Mouse (Mus musculus): ENCODE measurements at regions not wholly inside any gene's neighbourhood (a gene's known extent, or its start where the extent isn't known, plus 50 kb on each side); places are given as distances from the start of the nearest gene placed in this dataset.

DNA sequence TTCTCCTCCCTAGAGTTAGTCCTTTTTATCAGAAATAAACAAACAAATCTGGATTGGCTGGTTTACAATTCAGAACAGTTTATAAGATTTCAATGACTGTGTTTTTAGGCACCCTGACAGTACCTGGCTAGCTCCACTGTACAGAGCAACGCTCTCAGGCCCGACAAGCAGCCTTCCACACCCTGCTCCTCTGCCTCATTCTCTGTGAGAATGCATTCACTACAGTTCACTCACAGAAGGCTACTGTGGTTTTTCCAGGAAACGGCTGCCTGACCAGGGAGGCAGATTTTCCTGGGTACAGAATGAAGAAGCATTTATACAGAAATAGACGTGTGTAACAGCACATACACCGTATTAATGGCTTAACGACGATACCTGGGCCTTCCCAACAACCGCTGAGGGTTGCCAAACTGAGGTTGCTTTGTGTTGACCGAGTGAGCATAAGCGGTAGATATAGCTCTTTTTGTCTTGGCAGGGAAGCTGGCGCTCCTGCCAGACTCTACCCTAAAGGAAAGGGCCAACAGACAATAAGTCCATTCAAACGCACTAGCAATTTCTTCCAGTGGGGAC is 70.8 kb upstream of the Nfe2l3 start:
- 66% methylated on average over 12 of the region's 12 CpGs for WGBS
- DNase-seq (ENCODE audit: extremely low read depth, low read depth, low spot score) = peak; percentile 36

DNA sequence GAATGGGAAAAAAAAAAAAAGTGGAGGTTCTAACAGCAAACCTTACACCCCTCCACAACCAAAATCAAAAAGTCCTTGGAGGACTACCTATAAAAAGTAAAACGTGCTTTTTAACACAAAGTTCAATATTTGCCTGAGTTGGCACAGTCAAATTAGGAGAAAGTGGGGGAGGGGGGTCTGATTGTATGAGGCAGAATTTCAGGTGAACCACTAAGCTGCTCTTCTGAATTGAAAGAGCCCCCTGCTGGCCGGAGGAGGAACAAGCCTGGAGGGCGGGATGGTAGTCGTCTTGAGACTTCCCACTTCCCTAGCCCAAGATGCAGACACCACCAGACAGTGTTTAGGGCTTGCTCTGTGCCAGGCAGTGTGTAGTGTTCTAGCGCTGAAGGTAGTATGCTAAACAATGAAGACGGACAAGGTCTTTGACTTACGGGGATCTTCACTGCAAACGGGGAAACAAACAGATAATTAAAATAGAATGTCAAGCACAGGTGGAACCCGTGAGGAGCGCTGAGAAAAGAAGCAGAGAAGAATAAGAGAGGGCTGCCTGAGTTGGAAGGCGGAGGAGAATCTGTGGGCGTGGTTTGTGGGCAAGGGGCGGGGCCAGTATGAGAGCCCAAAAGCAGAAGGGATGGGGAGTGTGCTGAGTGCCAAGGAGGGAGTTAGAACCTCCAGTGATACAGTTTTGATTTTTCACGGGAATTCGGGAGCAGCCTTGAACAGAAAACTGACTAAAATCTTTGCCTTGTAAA is 69.8 kb upstream of the Nfe2l3 start:
- no peak overlapping the region for H3K27ac ChIP-seq (replicated peaks; ENCODE audit: insufficient read depth, low read depth, low read length)
- H3K4me1 ChIP-seq (ENCODE audit: control insufficient read depth, insufficient read depth, low read length) = peaks cover 1% of the 10 kb centered on the region; the same call in 1 of the 2 replicates
- H3K9ac ChIP-seq (ENCODE audit: low read depth, low read length) = no peak overlapping the region
- DNase-seq (ENCODE audit: extremely low read depth, low read depth, low spot score) = peak; percentile 46
- H3K27me3 ChIP-seq (ENCODE audit: control insufficient read depth, insufficient read depth, low read length) = no peaks in the 10 kb centered on the region; the same call in 1 of the 2 replicates
- no peaks in the 10 kb centered on the region for H3K79me2 ChIP-seq (ENCODE audit: control insufficient read depth, insufficient read depth, low read length)
- no peak overlapping the region for H3K4me3 ChIP-seq (ENCODE audit: insufficient read depth, low read depth, low read length)
- H3K36me3 ChIP-seq (ENCODE audit: control insufficient read depth, insufficient read depth, low read length) = no peaks in the 10 kb centered on the region
- WGBS = 4% methylated on average over 15 of the region's 15 CpGs
- TF ChIP-seq CTCF (IDR thresholded peaks at IDR 0.05; ENCODE audit: low read depth, low read length) (peak; percentile 85), POLR2A (IDR thresholded peaks at IDR 0.05; ENCODE audit: extremely low read depth, insufficient read depth, low read length) (no peak)

More for the DNA sequence above, 70.8 kb upstream of the Nfe2l3 start:
- H3K27ac ChIP-seq (replicated peaks; ENCODE audit: insufficient read depth, low read depth, low read length) = no peak overlapping the region
- no peaks in the 10 kb centered on the region; the same call in 1 of the 2 replicates for H3K27me3 ChIP-seq (ENCODE audit: control insufficient read depth, insufficient read depth, low read length)
- no peak overlapping the region for H3K4me3 ChIP-seq (ENCODE audit: insufficient read depth, low read depth, low read length)
- H3K4me1 ChIP-seq (ENCODE audit: control insufficient read depth, insufficient read depth, low read length) = peaks cover 4% of the 10 kb centered on the region; the same call in 1 of the 2 replicates
- TF ChIP-seq POLR2A (IDR thresholded peaks at IDR 0.05; ENCODE audit: extremely low read depth, insufficient read depth, low read length) = no peak
- no peak for TF ChIP-seq CTCF (IDR thresholded peaks at IDR 0.05; ENCODE audit: low read depth, low read length)
- no peaks in the 10 kb centered on the region for H3K79me2 ChIP-seq (ENCODE audit: control insufficient read depth, insufficient read depth, low read length)
- H3K36me3 ChIP-seq (ENCODE audit: control insufficient read depth, insufficient read depth, low read length) = no peaks in the 10 kb centered on the region
- no peak overlapping the region for H3K9ac ChIP-seq (ENCODE audit: low read depth, low read length)

DNA sequence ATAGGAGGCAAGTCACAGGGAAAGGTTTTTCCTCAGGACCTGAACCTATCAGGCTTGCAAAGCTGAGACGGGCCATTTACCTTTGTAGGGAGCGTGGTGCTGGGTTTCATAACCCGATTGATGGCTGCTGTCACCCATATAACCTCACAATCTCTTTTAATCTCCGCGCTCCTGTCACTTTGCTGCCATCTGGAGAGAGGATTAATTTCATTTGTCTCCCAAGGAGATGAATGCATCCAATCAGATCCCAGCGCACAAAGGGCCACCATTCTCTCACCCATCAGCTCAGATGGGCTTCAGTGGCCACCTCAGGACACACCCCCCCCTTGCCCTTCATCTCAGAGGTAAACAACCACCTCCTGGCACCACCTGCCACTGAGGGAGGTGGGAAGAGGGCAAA is 67.7 kb upstream of the Nfe2l3 start:
- Histone ChIP-seq H3K79me2 (ENCODE audit: control insufficient read depth, insufficient read depth, low read length) (no peaks in the 10 kb centered on the region), H3K27ac (replicated peaks; ENCODE audit: insufficient read depth, low read depth, low read length) (no peak overlapping the region), H3K9ac (ENCODE audit: low read depth, low read length) (no peak overlapping the region), H3K4me1 (ENCODE audit: control insufficient read depth, insufficient read depth, low read length) (peaks cover 1% of the 10 kb centered on the region; the same call in 1 of the 2 replicates), H3K4me3 (ENCODE audit: insufficient read depth, low read depth, low read length) (no peak overlapping the region), H3K27me3 (ENCODE audit: control insufficient read depth, insufficient read depth, low read length) (no peaks in the 10 kb centered on the region; the same call in 1 of the 2 replicates), H3K36me3 (ENCODE audit: control insufficient read depth, insufficient read depth, low read length) (no peaks in the 10 kb centered on the region)
- DNase-seq (ENCODE audit: extremely low read depth, low read depth, low spot score) = no peak
- TF ChIP-seq CTCF (IDR thresholded peaks at IDR 0.05; ENCODE audit: low read depth, low read length) = no peak
- no peak for TF ChIP-seq POLR2A (IDR thresholded peaks at IDR 0.05; ENCODE audit: extremely low read depth, insufficient read depth, low read length)
- 76% methylated on average over 6 of the region's 6 CpGs for WGBS

DNA sequence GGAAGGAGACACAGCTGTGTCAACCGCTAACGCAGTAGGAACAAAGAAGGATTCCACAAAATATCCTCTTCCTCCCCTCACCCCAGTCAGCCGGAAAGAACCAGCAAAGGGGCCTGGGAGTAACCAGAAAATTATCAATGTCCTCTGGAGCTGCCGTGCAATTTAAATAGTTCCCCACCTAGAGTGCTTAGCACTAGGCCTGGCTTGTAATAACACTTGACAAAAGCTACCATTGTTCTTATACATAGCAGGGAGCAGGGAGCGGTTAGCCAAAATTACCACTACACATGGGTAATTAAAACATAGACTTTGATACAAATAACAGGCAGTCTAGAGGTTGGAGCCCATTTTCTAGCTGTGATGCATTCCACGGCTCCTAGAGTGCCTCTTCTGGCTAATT is 62.7 kb upstream of the Nfe2l3 start:
- no peak for TF ChIP-seq CTCF (IDR thresholded peaks at IDR 0.05; ENCODE audit: low read depth, low read length)
- no peak for TF ChIP-seq POLR2A (IDR thresholded peaks at IDR 0.05; ENCODE audit: extremely low read depth, insufficient read depth, low read length)
- no peak overlapping the region for H3K4me3 ChIP-seq (ENCODE audit: insufficient read depth, low read depth, low read length)
- H3K36me3 ChIP-seq (ENCODE audit: control insufficient read depth, insufficient read depth, low read length) = no peaks in the 10 kb centered on the region
- H3K27ac ChIP-seq (replicated peaks; ENCODE audit: insufficient read depth, low read depth, low read length) = no peak overlapping the region
- H3K4me1 ChIP-seq (ENCODE audit: control insufficient read depth, insufficient read depth, low read length) = no peaks in the 10 kb centered on the region
- H3K27me3 ChIP-seq (ENCODE audit: control insufficient read depth, insufficient read depth, low read length) = no peaks in the 10 kb centered on the region; the same call in 1 of the 2 replicates
- H3K79me2 ChIP-seq (ENCODE audit: control insufficient read depth, insufficient read depth, low read length) = no peaks in the 10 kb centered on the region
- no peak for DNase-seq (ENCODE audit: extremely low read depth, low read depth, low spot score)
- 87% methylated on average over 6 of the region's 6 CpGs for WGBS
- no peak overlapping the region for H3K9ac ChIP-seq (ENCODE audit: low read depth, low read length)

DNA sequence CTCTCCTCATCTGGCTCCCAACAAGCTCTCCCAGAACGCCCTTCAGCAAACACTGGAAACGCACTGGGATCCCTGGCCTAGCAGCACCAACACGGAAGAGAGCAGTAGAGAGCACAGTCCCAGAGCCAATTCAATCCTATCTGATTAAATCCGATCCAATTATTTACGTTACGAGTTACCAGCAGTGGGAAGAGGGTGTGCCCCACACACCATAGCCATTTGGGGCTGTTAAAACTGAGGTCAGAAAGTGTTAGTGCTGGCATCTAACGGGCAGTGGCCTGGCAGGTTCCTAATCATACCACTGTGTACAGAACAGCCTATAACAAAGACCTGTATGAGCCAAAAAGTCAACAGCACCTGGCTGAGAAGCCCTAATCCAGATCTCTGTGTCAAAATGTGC is 60.1 kb upstream of the Nfe2l3 start:
- DNase-seq (ENCODE audit: extremely low read depth, low read depth, low spot score) = no peak
- 60% methylated on average over 7 of the region's 7 CpGs for WGBS
- H3K36me3 ChIP-seq (ENCODE audit: control insufficient read depth, insufficient read depth, low read length) = no peaks in the 10 kb centered on the region
- H3K4me1 ChIP-seq (ENCODE audit: control insufficient read depth, insufficient read depth, low read length) = no peaks in the 10 kb centered on the region
- TF ChIP-seq POLR2A (IDR thresholded peaks at IDR 0.05; ENCODE audit: extremely low read depth, insufficient read depth, low read length) = no peak
- H3K27me3 ChIP-seq (ENCODE audit: control insufficient read depth, insufficient read depth, low read length) = no peaks in the 10 kb centered on the region
- H3K9ac ChIP-seq (ENCODE audit: low read depth, low read length) = no peak overlapping the region
- H3K4me3 ChIP-seq (ENCODE audit: insufficient read depth, low read depth, low read length) = no peak overlapping the region
- no peaks in the 10 kb centered on the region for H3K79me2 ChIP-seq (ENCODE audit: control insufficient read depth, insufficient read depth, low read length)
- H3K27ac ChIP-seq (replicated peaks; ENCODE audit: insufficient read depth, low read depth, low read length) = no peak overlapping the region

DNA sequence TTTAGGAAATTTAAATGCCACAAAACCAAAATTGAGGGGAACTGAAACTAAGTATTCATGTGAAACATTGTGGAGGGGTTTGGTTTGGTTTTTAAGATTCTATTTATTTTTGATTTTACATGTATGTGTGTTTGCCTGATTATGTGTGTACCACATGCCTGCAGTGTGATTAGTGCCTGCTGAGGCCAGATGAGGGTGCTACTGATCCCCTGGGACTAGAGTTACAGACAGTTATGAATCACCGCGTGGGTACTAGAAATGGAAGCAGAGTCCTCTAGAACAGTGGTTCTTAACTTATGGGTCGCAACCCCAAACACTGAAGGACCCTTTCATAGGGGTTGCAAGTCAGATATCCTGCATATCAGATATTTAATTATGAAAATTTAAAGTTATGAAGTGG is 54.0 kb upstream of the Nfe2l3 start:
- Histone ChIP-seq H3K4me3 (ENCODE audit: insufficient read depth, low read depth, low read length) (no peak overlapping the region), H3K4me1 (ENCODE audit: control insufficient read depth, insufficient read depth, low read length) (no peaks in the 10 kb centered on the region), H3K27ac (replicated peaks; ENCODE audit: insufficient read depth, low read depth, low read length) (no peak overlapping the region), H3K27me3 (ENCODE audit: control insufficient read depth, insufficient read depth, low read length) (no peaks in the 10 kb centered on the region), H3K79me2 (ENCODE audit: control insufficient read depth, insufficient read depth, low read length) (no peaks in the 10 kb centered on the region), H3K9ac (ENCODE audit: low read depth, low read length) (no peak overlapping the region), H3K36me3 (ENCODE audit: control insufficient read depth, insufficient read depth, low read length) (no peaks in the 10 kb centered on the region)
- 82% methylated on average over 3 of the region's 3 CpGs for WGBS
- no peak for DNase-seq (ENCODE audit: extremely low read depth, low read depth, low spot score)
- TF ChIP-seq CTCF (IDR thresholded peaks at IDR 0.05; ENCODE audit: low read depth, low read length) (no peak), POLR2A (IDR thresholded peaks at IDR 0.05; ENCODE audit: extremely low read depth, insufficient read depth, low read length) (no peak)
